Mouse (Mus musculus) hindbrain, embryonic 10.5 days (tissue): ENCODE results near the gene Cd81. TPM values are rescaled to one million over a fixed set of nuclear protein-coding genes. Genes with fewer than 3 reads are reported as not detected.

Source experiments
- polyA plus RNA-seq: library from polyadenylated mRNA; unstranded; fragments of >200 nt; fragmentation: Nextera tagmentation; extraction: Ambion mirVana; gene quantifications from 2 replicates; pipeline ENCODE4 v1.2.1, GENCODE M21; 2016

The Cd81 gene
- polyA plus RNA-seq, 1 experiment from 2014 or later: 238 TPM

Other genes starting within 250 kb of the Cd81 start
- 8.8 and 14.4 TPM in 2 replicates for gene Th, start 121.6 kb upstream of the Cd81 start, polyA plus RNA-seq
- 0.46 and 0.78 TPM in 2 replicates for gene Ascl2, start 83.5 kb upstream of the Cd81 start, polyA plus RNA-seq
- gene Tspan32, start 47.7 kb upstream of the Cd81 start, polyA plus RNA-seq: 5.2 and 6.1 TPM in 2 replicates
- gene Tssc4, start 16.5 kb downstream of the Cd81 start, polyA plus RNA-seq: 130 and 134 TPM in 2 replicates
- 0.55 and 0.71 TPM in 2 replicates for gene Trpm5, start 41.9 kb downstream of the Cd81 start, polyA plus RNA-seq
- 0.98 and 2.3 TPM in 2 replicates for gene Kcnq1, start 53.6 kb downstream of the Cd81 start, polyA plus RNA-seq